Mouse (Mus musculus): ENCODE measurements around the gene Defa20.
"Not testable (repeated sequence)": the region's sequence is repeated elsewhere in the genome, so short reads cannot be mapped to it uniquely, and the experiment has no call there.

Defa20 gene

GRCm38 (mm10) chr8:21508958-21509357, at the start of gene Defa20:
TSS of gene Defa20 (plus strand) at chr8:21509258.
- not testable (repeated sequence) for DNase-seq

GRCm38 (mm10) chr8:21528732-21529131, 19.7 kb downstream of the Defa20 start, which contains the start of gene Defa32:
TSS of gene Defa32 (plus strand) at chr8:21529032.
- not testable (repeated sequence) for DNase-seq

Measured in liver (tissue).